Mouse (Mus musculus): ENCODE data around the gene Edc4.
"Not testable (repeated sequence)": the region's sequence is repeated elsewhere in the genome, so short reads cannot be mapped to it uniquely, and the experiment has no call there.

Gene Edc4

GRCm38 (mm10) chr8:105880754-105881520, at the start of gene Edc4:
TSS of gene Edc4 (plus strand) at chr8:105880881.
- peak; percentile 73 for DNase-seq (ENCODE audit: low read depth, low spot score)

- not testable (repeated sequence) for DNase-seq (ENCODE audit: low read depth, low spot score)
Observed at GRCm38 (mm10) chr8:105833740-105834139, 46.9 kb upstream of the Edc4 start.

GRCm38 (mm10) chr8:105835318-105835717, 45.4 kb upstream of the Edc4 start:
- no peak for DNase-seq (ENCODE audit: low read depth, low spot score)

- DNase-seq (ENCODE audit: low read depth, low spot score): no peak
Observed at GRCm38 (mm10) chr8:105836991-105837390, 43.7 kb upstream of the Edc4 start.

- DNase-seq (ENCODE audit: low read depth, low spot score): no peak
Observed at GRCm38 (mm10) chr8:105839209-105839608, 41.5 kb upstream of the Edc4 start.

GRCm38 (mm10) chr8:105846678-105847077, 34.0 kb upstream of the Edc4 start:
- no peak for DNase-seq (ENCODE audit: low read depth, low spot score)

- DNase-seq (ENCODE audit: low read depth, low spot score): no peak
Observed at GRCm38 (mm10) chr8:105850014-105850413, 30.7 kb upstream of the Edc4 start.

- no peak for DNase-seq (ENCODE audit: low read depth, low spot score)
Observed at GRCm38 (mm10) chr8:105850611-105851010, 30.1 kb upstream of the Edc4 start.

GRCm38 (mm10) chr8:105851651-105852143, 29.0 kb upstream of the Edc4 start:
- peak; percentile 79 for DNase-seq (ENCODE audit: low read depth, low spot score)

- DNase-seq (ENCODE audit: low read depth, low spot score): no peak
Observed at GRCm38 (mm10) chr8:105852146-105852729, 28.4 kb upstream of the Edc4 start.

GRCm38 (mm10) chr8:105853178-105853577, 27.5 kb upstream of the Edc4 start, which contains the start of gene Cenpt:
TSS of gene Cenpt (minus strand) at chr8:105853278.
- no peak for DNase-seq (ENCODE audit: low read depth, low spot score)

GRCm38 (mm10) chr8:105854303-105854702, 26.4 kb upstream of the Edc4 start:
- no peak for DNase-seq (ENCODE audit: low read depth, low spot score)

- peak; percentile 88 for DNase-seq (ENCODE audit: low read depth, low spot score)
Observed at GRCm38 (mm10) chr8:105854715-105855216, 25.9 kb upstream of the Edc4 start, which contains the start of gene Thap11. TSS of gene Thap11 (plus strand) at chr8:105855132.

- DNase-seq (ENCODE audit: low read depth, low spot score): no peak
Observed at GRCm38 (mm10) chr8:105855248-105856167, 25.2 kb upstream of the Edc4 start.

GRCm38 (mm10) chr8:105856168-105856835, 24.4 kb upstream of the Edc4 start:
- no peak for DNase-seq (ENCODE audit: low read depth, low spot score)

- DNase-seq (ENCODE audit: low read depth, low spot score): no peak
Observed at GRCm38 (mm10) chr8:105858495-105858894, 22.2 kb upstream of the Edc4 start.

- no peak for DNase-seq (ENCODE audit: low read depth, low spot score)
Observed at GRCm38 (mm10) chr8:105859314-105859713, 21.4 kb upstream of the Edc4 start.

GRCm38 (mm10) chr8:105860143-105860981, 20.3 kb upstream of the Edc4 start, which contains the start of gene Nutf2:
TSS of gene Nutf2 (plus strand) at chr8:105860580.
- DNase-seq (ENCODE audit: low read depth, low spot score): peak; percentile 93

GRCm38 (mm10) chr8:105861951-105862350, 18.7 kb upstream of the Edc4 start:
- DNase-seq (ENCODE audit: low read depth, low spot score): no peak
